Mouse (Mus musculus) forebrain, embryonic 11.5 days (tissue): ENCODE measurements around the gene Bcl7a. TPM values are rescaled to one million over a fixed set of nuclear protein-coding genes. Genes with fewer than 3 reads are reported as not detected.

Experiments
- ATAC-seq: fragments of 200-750 bp; cut with Nextera tagmentation; replicated peaks from 2 replicates; pipeline ENCODE4 v1.8.0; 2017; ENCODE audit warnings: moderate TSS enrichment; ENCODE audit not compliant: low FRiP score
- DNase-seq: peaks from one replicate; pipeline ENCODE4 v3.0.0-alpha.2; 2017; ENCODE audit warnings: low spot score
- H3K27ac ChIP-seq: fragments of 300-500 bp; sonication (generic); 2 replicates; pipeline ENCODE4 v1.5.1; 2014; ENCODE audit warnings: low read depth, low read length
- H3K27me3 ChIP-seq: fragments of 300-500 bp; sonication (generic); 2 replicates; pipeline ENCODE4 v1.6.1; 2014; ENCODE audit warnings: mild to moderate bottlenecking, low read length, mixed read lengths; ENCODE audit not compliant: control insufficient read depth, insufficient read depth
- H3K36me3 ChIP-seq: fragments of 300-500 bp; sonication (generic); 2 replicates; pipeline ENCODE4 v1.6.1; 2014; ENCODE audit warnings: mild to moderate bottlenecking, low read length, moderate library complexity, mixed read lengths; ENCODE audit not compliant: control insufficient read depth, insufficient read depth
- H3K4me1 ChIP-seq: fragments of 300-500 bp; sonication (generic); replicated peaks from 2 replicates; pipeline ENCODE4 v1.6.1; 2014; ENCODE audit warnings: low read length, mixed read lengths; ENCODE audit not compliant: control insufficient read depth, insufficient read depth
- H3K4me2 ChIP-seq: fragments of 300-500 bp; sonication (generic); 2 replicates; pipeline ENCODE4 v1.6.1; 2014; ENCODE audit warnings: low read depth, mild to moderate bottlenecking, low read length, moderate library complexity, mixed read lengths; ENCODE audit not compliant: severe bottlenecking
- H3K4me3 ChIP-seq: fragments of 300-500 bp; sonication (generic); 2 replicates; pipeline ENCODE4 v1.5.1; 2014; ENCODE audit warnings: low read depth, low read length
- H3K9ac ChIP-seq: fragments of 300-500 bp; sonication (generic); 2 replicates; pipeline ENCODE4 v1.6.1; 2014; ENCODE audit warnings: low read length
- H3K9me3 ChIP-seq: fragments of 300-500 bp; sonication (generic); 2 replicates; pipeline ENCODE4 v1.6.1; 2016; ENCODE audit warnings: low read length, mixed read lengths; ENCODE audit not compliant: control insufficient read depth
- WGBS: fragments of 180-500 bp; shearing (Covaris S2); extraction: QIAGEN DNeasy Blood & Tissue Kit; methylation state at CpG from one replicate; pipeline ENCODE4 v1.1.7; 2014; 5-methylcytosine and 5-hydroxymethylcytosine counted together
- polyA plus RNA-seq: library from polyadenylated mRNA; unstranded; fragments of >200 nt; fragmentation: Nextera tagmentation; extraction: Ambion mirVana; gene quantifications from 2 replicates; pipeline ENCODE4 v1.2.1, GENCODE M21; 2014

Bcl7a gene
- polyA plus RNA-seq, 1 experiment from 2014 or later = 61.7 TPM

- no peak overlapping the region for H3K27ac ChIP-seq
- no peaks in the 10 kb centered on the region for H3K27me3 ChIP-seq
- no peak for ATAC-seq
- peaks cover 3% of the 10 kb centered on the region; the same call in 1 of the 2 replicates for H3K36me3 ChIP-seq
- no peak overlapping the region for H3K9ac ChIP-seq
- no peak overlapping the region for H3K4me2 ChIP-seq
- no peaks in the 10 kb centered on the region for H3K4me1 ChIP-seq
- DNase-seq = no peak
- 70% methylated on average over 3 of the region's 3 CpGs for WGBS
- no peak overlapping the region for H3K4me3 ChIP-seq
- H3K9me3 ChIP-seq = no peaks in the 10 kb centered on the region
Observed at GRCm38 (mm10) chr5:123408176-123408575, 64.5 kb downstream of the Bcl7a start.

GRCm38 (mm10) chr5:123412193-123412592 is 68.6 kb downstream of the Bcl7a start:
- H3K4me1 ChIP-seq = peaks cover 5% of the 10 kb centered on the region; the same call in 1 of the 2 replicates
- H3K9me3 ChIP-seq = no peaks in the 10 kb centered on the region
- no peak overlapping the region for H3K9ac ChIP-seq
- no peaks in the 10 kb centered on the region for H3K27me3 ChIP-seq
- H3K36me3 ChIP-seq = peaks cover 3% of the 10 kb centered on the region; the same call in 1 of the 2 replicates
- no peak overlapping the region for H3K4me3 ChIP-seq
- DNase-seq (no peak), ATAC-seq (no peak)
- H3K4me2 ChIP-seq = no peak overlapping the region
- H3K27ac ChIP-seq = no peak overlapping the region
- WGBS = 97% methylated on average over 4 of the region's 4 CpGs

GRCm38 (mm10) chr5:123413866-123414363 is 70.3 kb downstream of the Bcl7a start:
- Histone ChIP-seq H3K4me3 (no peak overlapping the region), H3K27me3 (no peaks in the 10 kb centered on the region), H3K36me3 (peaks cover 3% of the 10 kb centered on the region; the same call in 1 of the 2 replicates), H3K4me2 (no peak overlapping the region), H3K9me3 (no peaks in the 10 kb centered on the region), H3K27ac (no peak overlapping the region), H3K4me1 (peaks cover 5% of the 10 kb centered on the region; the same call in 1 of the 2 replicates), H3K9ac (no peak overlapping the region)
- WGBS = 96% methylated on average over 2 of the region's 2 CpGs
- DNase-seq (no peak), ATAC-seq (no peak)

- 79% methylated on average over 3 of the region's 3 CpGs for WGBS
- H3K36me3 ChIP-seq = no peaks in the 10 kb centered on the region
- peaks cover 5% of the 10 kb centered on the region; the same call in 1 of the 2 replicates for H3K4me1 ChIP-seq
- no peak for DNase-seq
- no peaks in the 10 kb centered on the region for H3K9me3 ChIP-seq
- H3K4me3 ChIP-seq = no peak overlapping the region
- H3K9ac ChIP-seq = no peak overlapping the region
- H3K4me2 ChIP-seq = no peak overlapping the region
- no peak for ATAC-seq
- H3K27me3 ChIP-seq = no peaks in the 10 kb centered on the region
- no peak overlapping the region for H3K27ac ChIP-seq
Observed at GRCm38 (mm10) chr5:123416149-123416548, 72.5 kb downstream of the Bcl7a start.

- peaks cover 5% of the 10 kb centered on the region; the same call in 1 of the 2 replicates for H3K4me1 ChIP-seq
- DNase-seq (no peak), ATAC-seq (no peak)
- no peaks in the 10 kb centered on the region for H3K9me3 ChIP-seq
- no peak overlapping the region for H3K9ac ChIP-seq
- H3K4me2 ChIP-seq = no peak overlapping the region
- no peaks in the 10 kb centered on the region for H3K36me3 ChIP-seq
- H3K27me3 ChIP-seq = no peaks in the 10 kb centered on the region
- WGBS = 69% methylated on average over 8 of the region's 8 CpGs
- no peak overlapping the region for H3K27ac ChIP-seq
- H3K4me3 ChIP-seq = no peak overlapping the region
Observed at GRCm38 (mm10) chr5:123416566-123417518, 73.2 kb downstream of the Bcl7a start.

- Histone ChIP-seq H3K9ac (no peak overlapping the region), H3K36me3 (no peaks in the 10 kb centered on the region), H3K27ac (no peak overlapping the region), H3K4me1 (no peaks in the 10 kb centered on the region), H3K27me3 (no peaks in the 10 kb centered on the region), H3K4me2 (no peak overlapping the region), H3K9me3 (no peaks in the 10 kb centered on the region; the same call in 1 of the 2 replicates), H3K4me3 (no peak overlapping the region)
- 70% methylated on average over 2 of the region's 2 CpGs for WGBS
- DNase-seq (no peak), ATAC-seq (no peak)
Observed at GRCm38 (mm10) chr5:123423885-123424284, 80.3 kb downstream of the Bcl7a start.

Other genes with a start within 250 kb of the Bcl7a start
- gene Rhof, start 211.1 kb upstream of the Bcl7a start, polyA plus RNA-seq = 1.2 and 1.9 TPM in 2 replicates
- 13.9 and 15.0 TPM in 2 replicates for gene Setd1b, start 201.6 kb upstream of the Bcl7a start, polyA plus RNA-seq
- 68.5 and 77.8 TPM in 2 replicates for gene Psmd9, start 174.4 kb upstream of the Bcl7a start, polyA plus RNA-seq
- not detected in 2 replicates for gene Hpd, start 161.1 kb upstream of the Bcl7a start, polyA plus RNA-seq
- gene Wdr66, start 91.7 kb upstream of the Bcl7a start, polyA plus RNA-seq = 1.1 and 1.9 TPM in 2 replicates
- 22.3 and 22.7 TPM in 2 replicates for gene Mlxip, start 51.0 kb downstream of the Bcl7a start, polyA plus RNA-seq
- gene Lrrc43, start 145.5 kb downstream of the Bcl7a start, polyA plus RNA-seq = not detected in 2 replicates
- gene Il31, start 145.7 kb downstream of the Bcl7a start, polyA plus RNA-seq = not detected in 2 replicates
- gene B3gnt4, start 166.6 kb downstream of the Bcl7a start, polyA plus RNA-seq = 1.0 and 1.1 TPM in 2 replicates
- 140 and 143 TPM in 2 replicates for gene Diablo, start 180.3 kb downstream of the Bcl7a start, polyA plus RNA-seq
- 0.45 and 0.64 TPM in 2 replicates for gene Gm49027, start 181.7 kb downstream of the Bcl7a start, polyA plus RNA-seq
- 31.0 and 39.6 TPM in 2 replicates for gene Vps33a, start 229.2 kb downstream of the Bcl7a start, polyA plus RNA-seq